Mouse (Mus musculus): ENCODE results near the gene Prss45. TPM values are rescaled to one million over a fixed set of nuclear protein-coding genes. Genes with fewer than 3 reads are reported as not detected.

The Prss45 gene
- polyA plus RNA-seq (2012; rRNA removed) = not detected in 2 replicates

DNA sequence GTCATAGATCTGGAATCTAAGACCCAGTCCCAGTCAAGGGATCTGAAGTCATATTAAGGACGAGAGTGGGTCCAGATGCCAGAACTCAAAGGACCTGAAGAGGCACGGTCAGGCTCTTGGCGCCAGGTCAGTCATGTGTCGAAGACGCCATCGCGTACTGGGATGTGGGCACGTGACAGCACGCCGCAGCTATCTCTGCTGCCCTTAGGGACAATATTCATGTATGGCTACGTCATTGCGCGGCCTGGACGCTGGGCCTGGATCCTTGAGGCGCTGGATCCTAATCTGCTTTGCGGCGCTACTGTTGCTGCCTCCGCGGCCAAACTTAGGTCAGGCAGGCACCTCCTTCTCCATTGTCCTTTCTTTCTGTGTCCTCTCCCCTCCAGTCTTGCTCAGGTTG lies at the start of gene Prss45:
TSS of gene Prss45 (plus strand) at position 178 of the 400 bp plus-strand sequence.
- DNase-seq (ENCODE audit: low read depth in 1 of 2, low spot score in 2 of 2) = no peak
- H3K4me3 ChIP-seq (ENCODE audit: extremely low read depth, insufficient read depth, insufficient read length) = no peak within 1 kb of the TSS
- WGBS = 94% methylated on average over 19 of the region's 19 CpGs
- TF ChIP-seq CTCF (IDR thresholded peaks at IDR 0.05; ENCODE audit: extremely low read depth, insufficient read depth, insufficient read length, insufficient replicate concordance) (no peak), POLR2A (IDR thresholded peaks at IDR 0.05; ENCODE audit: low read depth, low read length) (no peak)
- no peaks in the 10 kb centered on the region for H3K36me3 ChIP-seq (ENCODE audit: control insufficient read depth, insufficient read depth, low read length)
- no peaks in the 10 kb centered on the region for H3K27me3 ChIP-seq (ENCODE audit: control insufficient read depth, insufficient read depth, low read length)
- H3K27ac ChIP-seq (ENCODE audit: insufficient read depth, low read length) = no peak within 1 kb of the TSS
- no peaks in the 10 kb centered on the region for H3K4me1 ChIP-seq (ENCODE audit: control insufficient read depth, insufficient read depth, insufficient read length)

DNA sequence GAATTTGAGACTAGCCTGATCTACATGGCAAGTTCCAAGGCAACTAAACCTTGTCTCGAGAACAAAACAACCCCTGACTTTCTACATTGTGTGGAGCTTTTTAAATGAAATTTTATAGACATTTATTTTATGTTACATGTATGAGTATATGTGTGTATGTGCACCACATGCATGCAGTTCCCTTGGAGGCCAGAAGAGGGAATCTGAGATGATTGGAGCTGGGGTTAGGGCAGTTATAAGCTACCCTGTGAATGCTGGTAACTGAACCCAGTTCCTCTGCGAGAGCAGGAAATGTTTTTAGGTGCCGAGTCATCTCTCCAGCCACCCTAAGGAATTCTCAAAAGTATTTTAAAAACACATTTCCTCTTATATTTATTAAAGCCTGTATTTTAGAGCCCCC lies 46.2 kb upstream of the Prss45 start:
- Histone ChIP-seq H3K27ac (ENCODE audit: insufficient read depth, low read length) (no peak overlapping the region), H3K36me3 (ENCODE audit: control insufficient read depth, insufficient read depth, low read length) (no peaks in the 10 kb centered on the region), H3K4me3 (ENCODE audit: extremely low read depth, insufficient read depth, insufficient read length) (no peak overlapping the region), H3K4me1 (ENCODE audit: control insufficient read depth, insufficient read depth, insufficient read length) (no peaks in the 10 kb centered on the region), H3K27me3 (ENCODE audit: control insufficient read depth, insufficient read depth, low read length) (no peaks in the 10 kb centered on the region)
- 79% methylated on average over 3 of the region's 3 CpGs for WGBS
- TF ChIP-seq CTCF (IDR thresholded peaks at IDR 0.05; ENCODE audit: extremely low read depth, insufficient read depth, insufficient read length, insufficient replicate concordance) (no peak), POLR2A (IDR thresholded peaks at IDR 0.05; ENCODE audit: low read depth, low read length) (no peak)
- no peak for DNase-seq (ENCODE audit: low read depth in 1 of 2, low spot score in 2 of 2)

DNA sequence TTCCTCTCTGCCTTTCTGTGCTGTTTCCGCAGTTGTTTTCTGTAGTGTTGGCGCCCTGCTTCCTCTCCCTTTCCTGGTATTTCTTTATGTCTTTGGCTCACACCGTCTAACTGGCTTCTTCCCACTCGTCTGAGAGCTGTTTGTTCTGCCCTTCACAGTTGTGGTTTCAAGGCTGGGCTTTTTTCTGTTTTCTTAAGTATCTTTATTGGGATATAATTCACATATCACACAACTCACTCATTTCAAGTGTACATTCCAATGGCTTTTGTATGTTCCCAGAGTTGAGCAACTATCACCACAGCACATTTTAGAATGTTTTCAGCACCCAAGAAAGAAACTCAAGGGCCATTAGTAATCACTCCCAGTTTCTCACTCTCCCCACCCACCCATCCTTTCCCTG lies 43.9 kb upstream of the Prss45 start:
- Histone ChIP-seq H3K4me1 (ENCODE audit: control insufficient read depth, insufficient read depth, insufficient read length) (no peaks in the 10 kb centered on the region), H3K36me3 (ENCODE audit: control insufficient read depth, insufficient read depth, low read length) (no peaks in the 10 kb centered on the region), H3K27me3 (ENCODE audit: control insufficient read depth, insufficient read depth, low read length) (no peaks in the 10 kb centered on the region), H3K4me3 (ENCODE audit: extremely low read depth, insufficient read depth, insufficient read length) (no peak overlapping the region), H3K27ac (ENCODE audit: insufficient read depth, low read length) (no peak overlapping the region)
- WGBS = 71% methylated on average over 4 of the region's 4 CpGs
- TF ChIP-seq POLR2A (IDR thresholded peaks at IDR 0.05; ENCODE audit: low read depth, low read length) (no peak), CTCF (IDR thresholded peaks at IDR 0.05; ENCODE audit: extremely low read depth, insufficient read depth, insufficient read length, insufficient replicate concordance) (no peak)
- DNase-seq (ENCODE audit: low read depth in 1 of 2, low spot score in 2 of 2) = no peak

DNA sequence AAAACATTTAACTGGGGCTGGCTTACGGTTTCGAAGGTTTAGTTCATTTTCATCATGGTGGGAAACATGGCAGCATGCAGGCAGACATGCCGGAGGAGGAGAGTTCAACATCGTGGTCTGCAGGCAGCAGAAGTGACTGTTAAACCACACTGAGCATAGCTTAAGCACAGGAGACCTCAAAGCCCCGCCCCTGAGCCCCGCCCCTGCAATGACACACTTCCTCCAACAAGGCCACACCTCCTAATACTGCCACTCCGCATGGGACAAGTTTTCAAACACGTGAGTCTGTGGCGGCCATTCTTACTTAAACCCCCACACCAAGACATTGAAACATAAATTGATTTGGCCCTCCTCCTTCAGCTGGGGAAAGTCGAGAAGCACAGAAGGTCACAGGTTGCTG lies 37.4 kb upstream of the Prss45 start:
- WGBS = 70% methylated on average over 10 of the region's 10 CpGs
- Histone ChIP-seq H3K4me3 (ENCODE audit: extremely low read depth, insufficient read depth, insufficient read length) (no peak overlapping the region), H3K36me3 (ENCODE audit: control insufficient read depth, insufficient read depth, low read length) (no peaks in the 10 kb centered on the region), H3K4me1 (ENCODE audit: control insufficient read depth, insufficient read depth, insufficient read length) (no peaks in the 10 kb centered on the region), H3K27ac (ENCODE audit: insufficient read depth, low read length) (no peak overlapping the region), H3K27me3 (ENCODE audit: control insufficient read depth, insufficient read depth, low read length) (no peaks in the 10 kb centered on the region)
- no peak for DNase-seq (ENCODE audit: low read depth in 1 of 2, low spot score in 2 of 2)
- no peak for TF ChIP-seq CTCF (IDR thresholded peaks at IDR 0.05; ENCODE audit: extremely low read depth, insufficient read depth, insufficient read length, insufficient replicate concordance)

DNA sequence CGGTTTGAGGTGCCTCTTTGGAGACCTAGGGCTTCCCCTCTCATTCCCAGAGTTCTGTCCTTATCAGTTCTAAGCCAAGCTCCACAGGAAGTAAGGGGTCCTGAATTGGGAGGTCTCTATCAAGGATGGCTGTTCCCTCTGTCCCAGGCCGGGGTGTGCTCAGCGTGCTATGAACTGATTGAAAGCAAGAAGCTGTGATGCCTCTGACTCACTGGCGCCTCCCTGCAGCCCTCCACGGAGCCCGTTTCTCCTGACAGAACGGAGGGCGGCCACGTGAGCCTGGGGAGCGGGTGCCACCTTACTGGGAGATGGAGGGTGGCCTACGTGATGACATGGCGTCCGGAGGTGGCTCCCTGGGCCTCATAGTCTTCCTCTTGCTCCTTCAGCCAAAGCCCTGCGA lies 36.5 kb upstream of the Prss45 start, which contains the start of gene Prss42:
TSS of gene Prss42 (plus strand) at position 301 of the 400 bp plus-strand sequence.
- DNase-seq (ENCODE audit: low read depth in 1 of 2, low spot score in 2 of 2) = no peak
- Histone ChIP-seq H3K4me1 (ENCODE audit: control insufficient read depth, insufficient read depth, insufficient read length) (no peaks in the 10 kb centered on the region), H3K27ac (ENCODE audit: insufficient read depth, low read length) (no peak within 1 kb of the TSS), H3K4me3 (ENCODE audit: extremely low read depth, insufficient read depth, insufficient read length) (no peak within 1 kb of the TSS), H3K36me3 (ENCODE audit: control insufficient read depth, insufficient read depth, low read length) (no peaks in the 10 kb centered on the region), H3K27me3 (ENCODE audit: control insufficient read depth, insufficient read depth, low read length) (no peaks in the 10 kb centered on the region)
- 91% methylated on average over 14 of the region's 14 CpGs for WGBS
- TF ChIP-seq CTCF (IDR thresholded peaks at IDR 0.05; ENCODE audit: extremely low read depth, insufficient read depth, insufficient read length, insufficient replicate concordance) (no peak), POLR2A (IDR thresholded peaks at IDR 0.05; ENCODE audit: low read depth, low read length) (no peak)

DNA sequence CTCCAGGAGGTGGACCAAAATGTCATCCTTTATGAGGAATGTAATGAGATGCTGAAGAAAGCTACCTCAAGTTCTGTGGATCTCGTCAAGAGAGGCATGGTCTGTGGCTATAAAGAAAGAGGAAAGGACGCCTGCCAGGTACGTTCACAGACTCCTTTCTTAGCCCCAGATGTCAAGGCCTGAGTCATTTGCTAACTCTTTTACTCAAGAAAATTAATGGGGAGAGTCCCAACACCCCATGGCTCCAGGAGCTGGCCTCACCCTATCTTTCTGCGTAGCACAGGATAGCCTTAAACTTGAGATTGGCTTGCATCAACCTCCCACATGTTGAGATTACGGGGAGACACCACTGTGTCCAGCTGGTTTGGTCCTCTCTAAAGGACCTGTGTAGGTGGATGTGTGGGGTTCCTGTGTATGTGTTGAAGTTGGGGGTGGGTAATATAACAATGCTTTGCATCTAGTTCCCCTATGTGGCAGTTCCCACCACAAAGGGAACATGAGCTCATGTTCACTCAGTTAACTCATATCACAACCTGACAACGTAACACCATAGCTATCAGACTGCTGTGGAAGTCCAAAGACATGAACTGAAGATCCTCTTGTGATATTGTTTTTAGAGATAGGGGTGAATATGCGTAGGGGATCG lies 33.4 kb upstream of the Prss45 start:
- Histone ChIP-seq H3K27ac (ENCODE audit: insufficient read depth, low read length) (no peak overlapping the region), H3K4me1 (ENCODE audit: control insufficient read depth, insufficient read depth, insufficient read length) (no peaks in the 10 kb centered on the region), H3K27me3 (ENCODE audit: control insufficient read depth, insufficient read depth, low read length) (no peaks in the 10 kb centered on the region), H3K4me3 (ENCODE audit: extremely low read depth, insufficient read depth, insufficient read length) (no peak overlapping the region), H3K36me3 (ENCODE audit: control insufficient read depth, insufficient read depth, low read length) (no peaks in the 10 kb centered on the region)
- TF ChIP-seq CTCF (IDR thresholded peaks at IDR 0.05; ENCODE audit: extremely low read depth, insufficient read depth, insufficient read length, insufficient replicate concordance) = no peak
- no peak for TF ChIP-seq POLR2A (IDR thresholded peaks at IDR 0.05; ENCODE audit: low read depth, low read length)
- 88% methylated on average over 8 of the region's 8 CpGs for WGBS
- no peak for DNase-seq (ENCODE audit: low read depth in 1 of 2, low spot score in 2 of 2)

DNA sequence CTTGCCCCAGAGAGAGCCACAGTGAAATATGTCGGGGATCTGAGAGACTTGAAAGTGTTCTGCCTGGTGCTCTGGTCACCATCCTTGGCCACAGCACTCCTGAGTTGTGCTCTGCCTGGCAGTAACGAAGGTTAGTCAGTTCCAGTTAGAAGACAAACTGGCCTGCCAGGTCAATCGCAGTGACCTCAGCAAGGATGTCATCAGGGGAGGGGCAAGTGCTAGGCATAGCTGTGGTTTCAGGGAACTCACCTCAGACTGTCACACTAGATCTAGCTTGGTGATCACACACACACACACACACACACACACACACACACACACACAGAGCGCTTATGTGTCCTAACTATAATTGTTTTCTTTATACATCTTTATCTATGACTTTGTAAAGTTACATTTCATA lies 31.1 kb upstream of the Prss45 start:
- no peak for DNase-seq (ENCODE audit: low read depth in 1 of 2, low spot score in 2 of 2)
- H3K27me3 ChIP-seq (ENCODE audit: control insufficient read depth, insufficient read depth, low read length) = no peaks in the 10 kb centered on the region
- 55% methylated on average over 4 of the region's 4 CpGs for WGBS
- H3K4me1 ChIP-seq (ENCODE audit: control insufficient read depth, insufficient read depth, insufficient read length) = no peaks in the 10 kb centered on the region
- H3K27ac ChIP-seq (ENCODE audit: insufficient read depth, low read length) = no peak overlapping the region
- no peak for TF ChIP-seq CTCF (IDR thresholded peaks at IDR 0.05; ENCODE audit: extremely low read depth, insufficient read depth, insufficient read length, insufficient replicate concordance)
- no peak for TF ChIP-seq POLR2A (IDR thresholded peaks at IDR 0.05; ENCODE audit: low read depth, low read length)
- H3K36me3 ChIP-seq (ENCODE audit: control insufficient read depth, insufficient read depth, low read length) = no peaks in the 10 kb centered on the region
- no peak overlapping the region for H3K4me3 ChIP-seq (ENCODE audit: extremely low read depth, insufficient read depth, insufficient read length)
